Mouse (Mus musculus): ENCODE measurements around the gene Lrpap1. TPM values are rescaled to one million over a fixed set of nuclear protein-coding genes. Genes with fewer than 3 reads are reported as not detected.

The Lrpap1 gene
- polyA plus RNA-seq, 1 experiment from 2014 or later: 145 TPM

DNA sequence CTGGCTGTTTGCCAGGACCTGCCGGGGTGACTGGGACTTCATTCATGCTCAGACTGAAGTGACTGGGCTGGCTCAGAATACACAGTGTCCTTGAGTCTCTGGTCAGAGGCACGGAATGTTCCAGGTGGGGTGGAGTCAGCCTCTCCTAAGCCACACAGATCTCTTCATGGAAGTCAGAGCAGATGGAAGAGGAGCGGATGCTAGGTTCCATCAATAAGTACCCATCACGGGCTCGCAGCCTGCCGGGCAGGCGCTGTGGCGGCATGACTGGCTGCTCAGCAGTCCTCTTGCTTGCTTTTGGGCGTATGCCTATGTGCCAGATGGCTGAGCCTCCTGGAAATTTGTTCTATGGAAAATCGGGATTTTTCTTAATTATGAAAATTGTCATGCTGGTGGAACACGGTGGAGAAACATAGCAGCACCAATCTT is 32.6 kb upstream of the Lrpap1 start:
- H3K4me2 ChIP-seq: no peak overlapping the region
- peak; percentile 64; the same call in 1 of the 2 replicates for ATAC-seq (ENCODE audit: borderline replicate concordance, extremely low read depth, low FRiP score, low TSS enrichment)
- H3K4me1 ChIP-seq: peaks cover 19% of the 10 kb centered on the region
- H3K36me3 ChIP-seq: no peaks in the 10 kb centered on the region
- H3K4me3 ChIP-seq: no peak overlapping the region
- 60% methylated on average over 11 of the region's 11 CpGs for WGBS
- no peaks in the 10 kb centered on the region for H3K27me3 ChIP-seq
- H3K27ac ChIP-seq: peak overlapping the region; percentile 66
- H3K9ac ChIP-seq: no peak overlapping the region
- H3K9me3 ChIP-seq: no peaks in the 10 kb centered on the region

DNA sequence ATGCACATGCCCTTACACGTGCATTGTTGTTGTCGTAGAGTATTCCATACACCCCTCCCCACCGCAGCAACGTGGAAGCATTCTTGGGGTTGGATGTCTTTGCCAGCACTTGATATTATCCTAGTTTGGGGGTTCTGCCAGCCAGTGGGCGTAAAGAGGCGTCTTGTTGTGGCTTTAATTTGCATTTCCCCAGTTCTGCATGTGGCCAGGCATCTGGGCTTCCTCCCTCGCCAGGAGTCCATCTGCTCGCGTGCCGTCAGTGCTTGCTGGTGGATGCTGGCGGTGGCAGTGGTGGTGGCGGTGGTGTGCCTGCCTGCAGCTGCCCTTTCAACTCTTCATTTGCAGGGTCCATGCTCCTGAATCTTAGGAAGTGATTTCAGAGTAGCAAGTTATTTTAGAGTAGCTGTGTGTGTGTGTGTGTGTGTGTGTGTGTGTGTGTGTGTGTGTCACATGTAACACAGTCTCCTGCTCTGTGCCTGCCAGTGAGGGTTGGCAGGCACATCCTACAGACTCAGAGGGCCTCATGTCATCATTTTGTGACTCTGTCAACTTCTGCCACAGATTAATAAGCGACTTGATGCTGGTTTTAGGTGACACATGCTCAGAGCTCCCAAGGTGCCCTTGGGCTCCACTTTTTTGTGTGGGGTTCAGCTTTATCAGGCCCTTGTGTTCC is 32.1 kb upstream of the Lrpap1 start:
- no peaks in the 10 kb centered on the region for H3K27me3 ChIP-seq
- H3K4me1 ChIP-seq: peaks cover 19% of the 10 kb centered on the region
- no peak overlapping the region for H3K4me3 ChIP-seq
- no peak overlapping the region for H3K4me2 ChIP-seq
- no peaks in the 10 kb centered on the region for H3K36me3 ChIP-seq
- ATAC-seq (ENCODE audit: borderline replicate concordance, extremely low read depth, low FRiP score, low TSS enrichment): 0 out of 2 replicates have a peak, but pooled peaks have one; percentile 3
- 63% methylated on average over 13 of the region's 13 CpGs for WGBS
- H3K9me3 ChIP-seq: no peaks in the 10 kb centered on the region
- H3K9ac ChIP-seq: no peak overlapping the region
- peak overlapping the region; percentile 66 for H3K27ac ChIP-seq

DNA sequence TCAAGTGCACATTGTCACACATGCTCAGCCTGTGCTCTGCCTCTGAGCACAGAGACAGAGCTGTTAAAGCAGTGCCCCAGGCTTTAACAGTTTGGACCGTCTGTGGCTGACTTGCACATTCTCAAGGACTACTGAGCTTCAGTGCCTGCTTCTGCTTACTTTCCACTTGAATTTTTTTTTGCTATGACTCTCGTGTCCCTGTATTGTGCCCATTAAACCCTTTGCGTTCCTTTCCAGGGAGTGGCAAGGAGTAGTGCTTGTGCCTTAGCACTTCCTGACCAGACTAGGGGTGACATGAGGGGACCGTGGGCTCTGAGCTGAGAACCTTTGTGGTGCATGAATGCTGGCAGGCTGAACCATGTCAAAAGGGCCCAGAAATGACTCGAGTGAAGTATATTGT is 30.3 kb upstream of the Lrpap1 start:
- H3K27ac ChIP-seq: peak overlapping the region; percentile 79
- H3K9ac ChIP-seq: no peak overlapping the region
- H3K27me3 ChIP-seq: no peaks in the 10 kb centered on the region
- no peaks in the 10 kb centered on the region for H3K9me3 ChIP-seq
- peaks cover 24% of the 10 kb centered on the region for H3K4me1 ChIP-seq
- WGBS: 41% methylated on average over 5 of the region's 5 CpGs
- ATAC-seq (ENCODE audit: borderline replicate concordance, extremely low read depth, low FRiP score, low TSS enrichment): peak; percentile 63; the same call in 1 of the 2 replicates
- no peaks in the 10 kb centered on the region for H3K36me3 ChIP-seq
- H3K4me3 ChIP-seq: no peak overlapping the region
- no peak overlapping the region for H3K4me2 ChIP-seq

DNA sequence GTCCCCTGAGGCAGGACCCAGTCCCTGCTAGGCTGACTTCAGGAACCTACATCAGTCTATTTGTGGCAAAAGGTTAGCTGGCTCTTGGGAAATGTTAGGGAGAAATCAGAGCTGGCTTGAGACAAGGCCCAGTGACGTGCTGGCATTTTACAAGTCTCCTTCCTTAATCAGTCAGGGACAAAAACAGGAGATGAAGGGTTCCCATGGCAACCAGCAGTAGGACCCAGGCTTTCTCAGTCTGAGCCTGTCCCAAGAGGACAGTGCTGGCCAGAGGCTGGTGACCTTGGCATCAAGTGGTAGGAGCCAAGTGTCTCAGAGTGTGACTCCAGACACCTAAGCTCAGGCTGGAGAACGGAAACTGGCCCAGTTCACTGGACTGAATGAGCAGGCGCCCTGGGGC is 28.7 kb upstream of the Lrpap1 start:
- no peaks in the 10 kb centered on the region for H3K9me3 ChIP-seq
- 67% methylated on average over 3 of the region's 3 CpGs for WGBS
- ATAC-seq (ENCODE audit: borderline replicate concordance, extremely low read depth, low FRiP score, low TSS enrichment): no peak
- no peak overlapping the region for H3K4me2 ChIP-seq
- H3K27me3 ChIP-seq: no peaks in the 10 kb centered on the region
- H3K36me3 ChIP-seq: no peaks in the 10 kb centered on the region
- H3K27ac ChIP-seq: no peak overlapping the region
- H3K9ac ChIP-seq: no peak overlapping the region
- no peak overlapping the region for H3K4me3 ChIP-seq
- H3K4me1 ChIP-seq: peaks cover 24% of the 10 kb centered on the region

DNA sequence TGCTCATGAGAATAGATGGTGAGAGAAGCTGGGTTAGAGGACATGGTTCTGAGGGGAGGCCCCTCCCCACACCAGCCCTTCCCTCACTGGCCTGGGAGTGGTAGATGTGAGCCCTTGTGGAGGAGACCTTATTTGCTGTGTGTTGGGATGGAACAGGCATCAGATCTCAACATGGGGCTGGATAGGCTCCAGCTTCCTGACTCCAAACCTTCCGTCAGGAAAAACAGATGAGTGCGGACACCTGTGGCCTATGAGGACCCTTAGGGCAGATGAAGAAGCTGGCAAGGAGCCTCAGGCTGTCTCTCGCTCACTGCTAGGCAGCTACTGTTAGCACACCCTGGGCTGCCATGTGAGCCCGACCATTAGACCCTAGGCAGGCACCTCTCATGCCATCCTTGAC is 27.9 kb upstream of the Lrpap1 start:
- Histone ChIP-seq H3K4me3 (no peak overlapping the region), H3K9ac (no peak overlapping the region), H3K36me3 (no peaks in the 10 kb centered on the region), H3K4me1 (peaks cover 24% of the 10 kb centered on the region), H3K4me2 (no peak overlapping the region), H3K27ac (no peak overlapping the region), H3K27me3 (no peaks in the 10 kb centered on the region), H3K9me3 (no peaks in the 10 kb centered on the region)
- no peak for ATAC-seq (ENCODE audit: borderline replicate concordance, extremely low read depth, low FRiP score, low TSS enrichment)
- WGBS: 79% methylated on average over 4 of the region's 4 CpGs

DNA sequence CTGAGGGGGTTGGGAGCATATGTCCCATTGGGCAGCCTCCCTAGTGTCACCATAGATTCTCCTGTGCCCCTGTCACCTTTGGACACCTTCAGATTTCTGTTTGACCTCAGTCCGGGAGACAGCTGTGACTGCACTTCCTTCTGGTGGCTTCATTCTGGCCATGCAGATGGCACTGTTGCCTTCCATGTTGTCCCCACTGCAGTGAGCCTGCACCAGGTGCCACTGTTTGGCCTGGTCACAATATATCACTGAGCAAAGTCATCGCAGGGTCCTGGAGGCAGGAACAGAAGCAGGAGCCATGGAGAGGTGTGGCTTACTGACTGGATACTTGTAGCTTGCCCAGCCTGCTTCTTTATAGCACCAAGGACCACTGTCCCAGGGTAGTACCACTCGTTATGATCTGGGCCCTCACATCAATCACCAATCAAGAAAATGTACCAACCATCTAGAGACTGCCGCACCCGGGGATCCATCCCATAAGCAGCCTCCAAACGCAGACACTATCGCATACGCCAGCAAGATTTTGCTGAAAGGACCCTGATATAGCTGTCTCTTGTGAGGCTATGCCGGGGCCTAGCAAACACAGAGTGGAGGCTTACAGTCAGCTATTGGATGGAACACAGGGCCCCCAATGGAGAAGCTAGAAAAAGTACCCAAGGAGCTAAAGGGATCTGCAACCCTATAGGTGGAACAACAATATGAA is 26.9 kb upstream of the Lrpap1 start:
- Histone ChIP-seq H3K4me2 (no peak overlapping the region), H3K9me3 (no peaks in the 10 kb centered on the region), H3K27ac (no peak overlapping the region), H3K36me3 (no peaks in the 10 kb centered on the region), H3K4me1 (peaks cover 14% of the 10 kb centered on the region; the same call in 1 of the 2 replicates), H3K4me3 (no peak overlapping the region), H3K27me3 (no peaks in the 10 kb centered on the region), H3K9ac (no peak overlapping the region)
- 85% methylated on average over 9 of the region's 9 CpGs for WGBS
- no peak for ATAC-seq (ENCODE audit: borderline replicate concordance, extremely low read depth, low FRiP score, low TSS enrichment)

DNA sequence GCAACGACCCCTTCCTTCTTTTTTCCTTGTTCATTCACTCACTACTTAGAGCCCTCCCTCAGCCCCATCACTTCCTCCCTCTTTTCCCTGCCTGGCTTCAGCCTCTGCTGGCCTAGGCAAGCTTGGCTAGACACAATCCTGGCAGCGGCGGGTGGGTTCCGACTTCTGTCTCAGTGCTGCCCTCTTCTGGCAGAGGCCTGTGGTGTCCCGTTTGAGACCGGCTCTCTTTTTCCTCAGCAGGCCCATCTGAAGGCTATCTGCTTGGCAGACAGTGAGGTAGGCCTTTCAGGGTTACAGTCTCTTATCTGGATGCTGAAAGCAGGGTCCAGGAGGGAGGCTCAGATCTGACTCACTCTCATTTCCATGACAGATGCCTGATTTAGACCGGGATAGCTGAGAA is 26.2 kb upstream of the Lrpap1 start:
- Histone ChIP-seq H3K27ac (no peak overlapping the region), H3K4me1 (peaks cover 9% of the 10 kb centered on the region; the same call in 1 of the 2 replicates), H3K27me3 (no peaks in the 10 kb centered on the region), H3K36me3 (no peaks in the 10 kb centered on the region), H3K4me2 (no peak overlapping the region), H3K9ac (no peak overlapping the region), H3K9me3 (no peaks in the 10 kb centered on the region), H3K4me3 (no peak overlapping the region)
- WGBS: 7% methylated on average over 7 of the region's 7 CpGs
- ATAC-seq (ENCODE audit: borderline replicate concordance, extremely low read depth, low FRiP score, low TSS enrichment): no peak

DNA sequence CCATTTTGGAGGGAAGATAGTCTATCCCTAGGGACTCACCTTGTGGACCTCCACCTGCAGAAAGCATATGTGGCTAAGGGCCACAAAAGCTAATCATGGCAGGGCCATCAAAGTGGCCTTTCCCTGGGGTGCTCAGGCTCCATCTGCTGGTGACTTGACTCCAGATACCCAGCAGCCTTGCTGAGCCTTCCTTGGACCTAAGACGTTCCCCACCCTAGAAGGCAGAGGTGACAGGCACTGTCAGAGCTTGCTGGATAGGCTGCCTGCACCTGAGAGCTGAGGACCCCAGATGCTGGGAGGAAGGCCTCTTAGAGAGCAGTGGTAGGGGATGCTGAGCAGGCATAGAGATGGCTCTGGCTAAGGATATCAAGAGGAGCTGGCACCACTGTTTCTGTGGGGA is 25.7 kb upstream of the Lrpap1 start:
- WGBS: 14% methylated on average over 1 of the region's 1 CpGs

DNA sequence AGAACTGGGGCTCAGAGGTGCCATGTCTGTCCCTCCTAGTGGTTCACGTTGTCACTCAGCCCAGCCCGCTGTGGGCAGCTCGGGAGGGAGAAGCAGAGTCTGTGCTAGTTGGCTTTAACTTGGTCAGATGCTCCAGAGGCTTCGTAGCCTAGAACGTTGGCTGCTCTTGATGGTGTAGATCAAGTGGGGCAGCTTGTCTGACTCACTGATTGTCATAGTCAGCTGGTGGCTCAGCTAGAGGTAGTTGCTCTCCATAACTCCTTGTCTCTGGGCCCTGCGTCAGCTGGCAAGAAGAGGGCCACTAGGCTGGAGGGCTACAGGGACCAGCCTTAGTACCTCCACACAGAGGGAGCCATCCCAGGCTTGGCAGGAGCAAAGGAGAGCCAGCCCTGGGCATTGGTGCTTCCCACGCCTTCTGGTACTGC is 24.2 kb upstream of the Lrpap1 start:
- ATAC-seq (ENCODE audit: borderline replicate concordance, extremely low read depth, low FRiP score, low TSS enrichment): no peak
- no peak overlapping the region for H3K9ac ChIP-seq

More for the DNA sequence above, 25.7 kb upstream of the Lrpap1 start:
- Histone ChIP-seq H3K36me3 (no peaks in the 10 kb centered on the region), H3K4me1 (peaks cover 5% of the 10 kb centered on the region; the same call in 1 of the 2 replicates), H3K4me2 (no peak overlapping the region), H3K27ac (no peak overlapping the region), H3K27me3 (no peaks in the 10 kb centered on the region), H3K4me3 (no peak overlapping the region), H3K9me3 (no peaks in the 10 kb centered on the region), H3K9ac (no peak overlapping the region)
- no peak for ATAC-seq (ENCODE audit: borderline replicate concordance, extremely low read depth, low FRiP score, low TSS enrichment)

DNA sequence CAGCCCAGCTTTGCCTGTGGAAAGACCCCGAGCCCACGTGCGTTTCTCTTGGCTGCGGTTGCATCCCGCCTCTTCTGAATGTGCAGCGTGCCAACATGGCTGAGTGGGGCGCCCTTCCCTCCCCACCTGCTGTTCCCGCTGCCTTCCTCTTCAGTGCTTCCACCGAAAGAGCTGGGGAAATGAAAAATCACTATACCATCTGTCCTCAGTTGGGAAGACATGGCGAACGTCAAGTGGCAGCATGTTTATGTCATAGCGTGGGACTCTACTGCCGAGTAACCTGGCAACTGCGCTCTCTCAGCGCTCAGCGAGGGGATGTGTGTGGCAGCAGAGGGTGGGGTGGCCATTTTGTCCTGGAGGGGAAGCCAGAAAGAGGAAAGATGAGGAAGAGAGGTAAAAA is 23.6 kb upstream of the Lrpap1 start:
- no peak overlapping the region for H3K27ac ChIP-seq
- no peaks in the 10 kb centered on the region for H3K27me3 ChIP-seq
- ATAC-seq (ENCODE audit: borderline replicate concordance, extremely low read depth, low FRiP score, low TSS enrichment): no peak
- H3K4me3 ChIP-seq: no peak overlapping the region
- H3K4me1 ChIP-seq: peaks cover 5% of the 10 kb centered on the region; the same call in 1 of the 2 replicates
- no peak overlapping the region for H3K4me2 ChIP-seq
- no peaks in the 10 kb centered on the region for H3K9me3 ChIP-seq
- no peaks in the 10 kb centered on the region for H3K36me3 ChIP-seq
- no peak overlapping the region for H3K9ac ChIP-seq
- 75% methylated on average over 16 of the region's 16 CpGs for WGBS

More for the DNA sequence above, 24.2 kb upstream of the Lrpap1 start:
- Histone ChIP-seq H3K27me3 (no peaks in the 10 kb centered on the region), H3K36me3 (no peaks in the 10 kb centered on the region), H3K4me3 (no peak overlapping the region), H3K4me2 (no peak overlapping the region), H3K9me3 (no peaks in the 10 kb centered on the region), H3K4me1 (peaks cover 5% of the 10 kb centered on the region; the same call in 1 of the 2 replicates), H3K27ac (no peak overlapping the region)
- WGBS: 90% methylated on average over 7 of the region's 7 CpGs

DNA sequence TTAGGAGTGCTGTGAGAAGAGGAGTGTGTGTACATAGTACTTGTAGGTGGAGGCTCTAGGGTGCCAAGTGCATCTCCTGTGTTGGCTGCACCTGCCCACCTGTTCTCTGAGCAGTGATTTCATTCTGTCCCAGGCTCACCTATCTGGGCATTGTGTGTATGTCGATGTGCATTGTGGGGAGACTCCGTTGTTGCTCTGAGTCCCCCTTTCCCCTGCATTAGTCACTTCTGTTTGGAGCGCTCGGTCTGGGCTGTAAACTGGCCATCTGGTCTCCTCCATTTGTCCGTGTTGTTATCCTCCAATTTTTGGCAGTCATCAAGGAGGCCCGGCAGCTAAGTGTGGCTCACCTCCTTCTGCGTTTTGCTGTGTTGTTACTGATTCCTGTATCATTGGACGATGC is 14.5 kb upstream of the Lrpap1 start:
- 72% methylated on average over 8 of the region's 8 CpGs for WGBS
- no peak for ATAC-seq (ENCODE audit: borderline replicate concordance, extremely low read depth, low FRiP score, low TSS enrichment)
- no peaks in the 10 kb centered on the region for H3K4me1 ChIP-seq
- H3K27me3 ChIP-seq: no peaks in the 10 kb centered on the region; the same call in 1 of the 2 replicates
- H3K36me3 ChIP-seq: no peaks in the 10 kb centered on the region
- no peak overlapping the region for H3K27ac ChIP-seq
- H3K9me3 ChIP-seq: no peaks in the 10 kb centered on the region
- H3K4me3 ChIP-seq: no peak overlapping the region
- no peak overlapping the region for H3K4me2 ChIP-seq
- no peak overlapping the region for H3K9ac ChIP-seq

DNA sequence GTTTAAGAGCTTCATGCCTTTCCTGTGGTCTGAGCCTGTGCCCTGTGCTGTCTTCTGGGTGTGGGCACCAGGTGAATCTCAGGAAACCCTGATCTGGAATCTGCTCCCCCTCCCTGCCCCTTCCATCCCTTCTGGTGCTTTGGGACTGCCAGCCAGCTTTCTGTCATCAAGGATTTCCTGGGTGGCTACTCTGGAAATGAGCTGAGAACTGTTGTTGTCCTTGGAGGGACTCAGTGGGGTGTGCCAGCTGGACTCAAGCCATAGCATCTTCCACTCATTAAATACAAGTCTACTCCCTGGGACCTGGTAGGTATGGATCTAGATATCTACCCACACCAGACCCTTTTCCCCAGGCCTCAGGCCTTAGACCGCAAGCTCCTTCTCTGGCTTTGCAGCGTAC is 12.9 kb upstream of the Lrpap1 start:
- Histone ChIP-seq H3K4me1 (no peaks in the 10 kb centered on the region), H3K9ac (no peak overlapping the region), H3K4me3 (no peak overlapping the region), H3K27me3 (no peaks in the 10 kb centered on the region; the same call in 1 of the 2 replicates), H3K4me2 (no peak overlapping the region), H3K9me3 (no peaks in the 10 kb centered on the region), H3K36me3 (no peaks in the 10 kb centered on the region), H3K27ac (no peak overlapping the region)
- no peak for ATAC-seq (ENCODE audit: borderline replicate concordance, extremely low read depth, low FRiP score, low TSS enrichment)
- WGBS: 87% methylated on average over 2 of the region's 2 CpGs

Data from lung, embryonic 15.5 days (tissue).